Mouse (Mus musculus): ENCODE data around the gene Usp37. TPM values are rescaled to one million over a fixed set of nuclear protein-coding genes. Genes with fewer than 3 reads are reported as not detected.
"Not testable (repeated sequence)": the region's sequence is repeated elsewhere in the genome, so short reads cannot be mapped to it uniquely, and the experiment has no call there.

Usp37 gene
- 10 to 100 TPM; 22.2 to 26.1 (median 22.4) TPM for total RNA-seq (2022)

- no peak for DNase-seq (ENCODE audit: low spot score in 2 of 2)
These were observed at the start of gene Usp37 for GRCm38 (mm10) chr1:74544184-74544583. TSS of gene Usp37 (minus strand) at chr1:74544284.

GRCm38 (mm10) chr1:74587773-74588445 is 43.8 kb upstream of the Usp37 start, which contains the start of the genes Zfp142 and Bcs1l:
TSS of gene Zfp142 (minus strand) at chr1:74588246.
TSS of gene Bcs1l (plus strand) at chr1:74588289.
- peak; percentile 93 to 99 for DNase-seq (ENCODE audit: low spot score in 2 of 2)

GRCm38 (mm10) chr1:74587233-74587772 is 43.2 kb upstream of the Usp37 start:
- peak in 1 of 2 experiments; percentile 89 for DNase-seq (ENCODE audit: low spot score in 2 of 2)

- no peak for DNase-seq (ENCODE audit: low spot score in 2 of 2)
These were observed 40.7 kb upstream of the Usp37 start for GRCm38 (mm10) chr1:74584616-74585398.

GRCm38 (mm10) chr1:74582621-74583020 is 38.5 kb upstream of the Usp37 start:
- DNase-seq (ENCODE audit: low spot score in 2 of 2): no peak

- no peak for DNase-seq (ENCODE audit: low spot score in 2 of 2)
These were observed 25.9 kb upstream of the Usp37 start for GRCm38 (mm10) chr1:74569739-74570719.

GRCm38 (mm10) chr1:74565834-74566233 is 21.8 kb upstream of the Usp37 start:
- DNase-seq (ENCODE audit: low spot score in 2 of 2): no peak

- DNase-seq (ENCODE audit: low spot score in 2 of 2): no peak
These were observed 15.0 kb upstream of the Usp37 start for GRCm38 (mm10) chr1:74559061-74559460.

GRCm38 (mm10) chr1:74542451-74542961 is 1.6 kb downstream of the Usp37 start, which contains the start of gene Plcd4:
TSS of gene Plcd4 (plus strand) at chr1:74542888.
- peak; percentile 12 to 21 for DNase-seq (ENCODE audit: low spot score in 2 of 2)

GRCm38 (mm10) chr1:74538650-74539049 is 5.4 kb downstream of the Usp37 start:
- DNase-seq (ENCODE audit: low spot score in 2 of 2): no peak

- no peak for DNase-seq (ENCODE audit: low spot score in 2 of 2)
These were observed 15.5 kb downstream of the Usp37 start for GRCm38 (mm10) chr1:74528589-74528988.

GRCm38 (mm10) chr1:74524746-74525145 is 19.3 kb downstream of the Usp37 start:
- no peak for DNase-seq (ENCODE audit: low spot score in 2 of 2)

GRCm38 (mm10) chr1:74519875-74520274 is 24.2 kb downstream of the Usp37 start:
- no peak for DNase-seq (ENCODE audit: low spot score in 2 of 2)

GRCm38 (mm10) chr1:74512999-74513398 is 31.1 kb downstream of the Usp37 start:
- not testable (repeated sequence) for DNase-seq (ENCODE audit: low spot score in 2 of 2)

- DNase-seq (ENCODE audit: low spot score in 2 of 2): no peak
These were observed 32.8 kb downstream of the Usp37 start for GRCm38 (mm10) chr1:74511306-74511705.

GRCm38 (mm10) chr1:74507780-74508179 is 36.3 kb downstream of the Usp37 start:
- DNase-seq (ENCODE audit: low spot score in 2 of 2): no peak

GRCm38 (mm10) chr1:74506471-74506881 is 37.6 kb downstream of the Usp37 start:
- DNase-seq (ENCODE audit: low spot score in 2 of 2): peak in 1 of 2 experiments; percentile 26

GRCm38 (mm10) chr1:74505721-74506464 is 38.2 kb downstream of the Usp37 start, which contains the start of gene Cnot9:
TSS of gene Cnot9 (plus strand) at chr1:74506058.
- peak; percentile 100 for DNase-seq (ENCODE audit: low spot score in 2 of 2)

GRCm38 (mm10) chr1:74505393-74505720 is 38.7 kb downstream of the Usp37 start:
- no peak for DNase-seq (ENCODE audit: low spot score in 2 of 2)

- DNase-seq (ENCODE audit: low spot score in 2 of 2): no peak
These were observed 43.0 kb downstream of the Usp37 start for GRCm38 (mm10) chr1:74501106-74501505.
